27 mouse cellular contexts compared by ENCODE assay signal in genomic region chr9:93846411-93846810, GRCm38 (mm10).
DNase-seq lines count a peak whose midpoint lies in the region; ATAC-seq and TF ChIP-seq lines count a peak whose summit lies in the region.
"Had no signal": no experiment of that assay in that cellular context is flagged by ENCODE, and none has a peak within 500 bp of the region (broad histone marks: within the 10 kb centered on the region; RNA-seq: fewer than 3 reads in every experiment).

No protein-coding gene starts in this region.

- no peaks in the 10 kb centered on the region for H3K9me3 ChIP-seq in forebrain, embryonic 14.5 days (replicated peaks; ENCODE audit: control insufficient read depth, low read length)
- no peaks in the 10 kb centered on the region for H3K9me3 ChIP-seq in forebrain, embryonic 11.5 days (ENCODE audit: control insufficient read depth, low read length)
- H3K9me3 ChIP-seq in hindbrain, postnatal 0 days (ENCODE audit: low read length) = no peaks in the 10 kb centered on the region
- no peaks in the 10 kb centered on the region for H3K9me3 ChIP-seq in hindbrain, embryonic 13.5 days
- H3K9me3 ChIP-seq in midbrain, embryonic 16.5 days (replicated peaks; ENCODE audit: control insufficient read depth, low read length, poor library complexity, severe bottlenecking) = no peaks in the 10 kb centered on the region
- H3K9me3 ChIP-seq in midbrain, embryonic 10.5 days (replicated peaks) = no peaks in the 10 kb centered on the region
- H3K9me3 ChIP-seq: embryonic facial prominence, embryonic 10.5 days; embryonic facial prominence, embryonic 13.5 days; heart, embryonic 10.5 days; heart, embryonic 13.5 days; hindbrain, embryonic 15.5 days; intestine, embryonic 15.5 days had no signal

- H3K4me2 ChIP-seq in forebrain, embryonic 14.5 days (ENCODE audit: low read length) = no peak overlapping the region
- H3K4me2 ChIP-seq in forebrain, embryonic 11.5 days (ENCODE audit: low read depth, low read length, severe bottlenecking) = no peak overlapping the region
- H3K4me2 ChIP-seq in hindbrain, postnatal 0 days (ENCODE audit: low read depth, low read length) = no peak overlapping the region
- no peak overlapping the region for H3K4me2 ChIP-seq in hindbrain, embryonic 13.5 days
- no peak overlapping the region for H3K4me2 ChIP-seq in midbrain, embryonic 16.5 days (ENCODE audit: low read length)
- H3K4me2 ChIP-seq: embryonic facial prominence, embryonic 13.5 days; heart, embryonic 13.5 days; hindbrain, embryonic 15.5 days; intestine, embryonic 15.5 days had no signal

- H3K9ac ChIP-seq in forebrain, embryonic 14.5 days (ENCODE audit: low read length) = no peak overlapping the region
- H3K9ac ChIP-seq in forebrain, embryonic 11.5 days (ENCODE audit: low read length) = no peak overlapping the region
- H3K9ac ChIP-seq in hindbrain, postnatal 0 days (replicated peaks; ENCODE audit: low read length) = no peak overlapping the region
- H3K9ac ChIP-seq in hindbrain, embryonic 13.5 days = no peak overlapping the region
- H3K9ac ChIP-seq in midbrain, embryonic 16.5 days (ENCODE audit: low read depth, low read length) = no peak overlapping the region
- H3K9ac ChIP-seq: embryonic facial prominence, embryonic 13.5 days; heart, embryonic 13.5 days; hindbrain, embryonic 15.5 days; intestine, embryonic 15.5 days had no signal

- ATAC-seq in forebrain, embryonic 14.5 days = no peak
- ATAC-seq in forebrain, embryonic 11.5 days (replicated peaks; ENCODE audit: low FRiP score) = no peak
- no peak for ATAC-seq in hindbrain, postnatal 0 days
- no peak for ATAC-seq in hindbrain, embryonic 13.5 days (ENCODE audit: low FRiP score)
- ATAC-seq in midbrain, embryonic 16.5 days = peak; percentile 67; the same call in 1 of the 2 replicates
- ATAC-seq: activated CD4-positive, CD25-positive, alpha-beta regulatory T cell, adult 4 months; intestine, embryonic 15.5 days had no signal

- H3K27ac ChIP-seq in forebrain, embryonic 14.5 days (ENCODE audit: low read depth, low read length) = no peak overlapping the region
- no peak overlapping the region for H3K27ac ChIP-seq in forebrain, embryonic 11.5 days (ENCODE audit: low read depth, low read length)
- H3K27ac ChIP-seq in hindbrain, postnatal 0 days = no peak overlapping the region
- no peak overlapping the region for H3K27ac ChIP-seq in hindbrain, embryonic 13.5 days
- H3K27ac ChIP-seq in midbrain, embryonic 16.5 days (ENCODE audit: low read length) = no peak overlapping the region
- H3K27ac ChIP-seq in midbrain, embryonic 10.5 days (replicated peaks) = no peak overlapping the region
- H3K27ac ChIP-seq: embryonic facial prominence, embryonic 10.5 days; embryonic facial prominence, embryonic 13.5 days; heart, adult 2 months; heart, embryonic 10.5 days; heart, embryonic 13.5 days; hindbrain, embryonic 15.5 days; intestine, embryonic 15.5 days had no signal

- no peaks in the 10 kb centered on the region for H3K36me3 ChIP-seq in forebrain, embryonic 14.5 days (ENCODE audit: control insufficient read depth, insufficient read depth, low read length)
- no peaks in the 10 kb centered on the region for H3K36me3 ChIP-seq in forebrain, embryonic 11.5 days (ENCODE audit: control insufficient read depth, insufficient read depth, low read length)
- no peaks in the 10 kb centered on the region for H3K36me3 ChIP-seq in hindbrain, postnatal 0 days (ENCODE audit: insufficient read depth, low read length)
- H3K36me3 ChIP-seq in hindbrain, embryonic 13.5 days = no peaks in the 10 kb centered on the region
- H3K36me3 ChIP-seq in midbrain, embryonic 16.5 days (ENCODE audit: control insufficient read depth, insufficient read depth, low read length) = no peaks in the 10 kb centered on the region
- no peaks in the 10 kb centered on the region for H3K36me3 ChIP-seq in midbrain, embryonic 10.5 days
- H3K36me3 ChIP-seq: embryonic facial prominence, embryonic 10.5 days; embryonic facial prominence, embryonic 13.5 days; heart, embryonic 10.5 days; heart, embryonic 13.5 days; hindbrain, embryonic 15.5 days; intestine, embryonic 15.5 days had no signal

- no peaks in the 10 kb centered on the region for H3K27me3 ChIP-seq in forebrain, embryonic 14.5 days (replicated peaks; ENCODE audit: control insufficient read depth, insufficient read depth, low read length)
- H3K27me3 ChIP-seq in forebrain, embryonic 11.5 days (ENCODE audit: control insufficient read depth, insufficient read depth, low read length) = no peaks in the 10 kb centered on the region
- H3K27me3 ChIP-seq in hindbrain, postnatal 0 days (ENCODE audit: insufficient read depth, low read length) = no peaks in the 10 kb centered on the region
- H3K27me3 ChIP-seq in hindbrain, embryonic 13.5 days = no peaks in the 10 kb centered on the region
- H3K27me3 ChIP-seq in midbrain, embryonic 16.5 days (ENCODE audit: control insufficient read depth, insufficient read depth, low read depth, low read length) = no peaks in the 10 kb centered on the region
- no peaks in the 10 kb centered on the region for H3K27me3 ChIP-seq in midbrain, embryonic 10.5 days (ENCODE audit: low read depth, poor library complexity, severe bottlenecking)
- H3K27me3 ChIP-seq: embryonic facial prominence, embryonic 13.5 days; heart, embryonic 13.5 days; hindbrain, embryonic 15.5 days; intestine, embryonic 15.5 days had no signal

- peak; percentile 7 for DNase-seq in forebrain, embryonic 14.5 days (ENCODE audit: low spot score)
- DNase-seq in forebrain, embryonic 11.5 days (ENCODE audit: low spot score) = no peak
- peak; percentile 3 for DNase-seq in hindbrain, postnatal 0 days (ENCODE audit: low spot score)
- DNase-seq in midbrain, embryonic 10.5 days (ENCODE audit: low spot score) = no peak
- no peak for DNase-seq in layer of hippocampus, adult 18-20 months (ENCODE audit: low spot score in 2 of 2)
- DNase-seq in gastrocnemius, postnatal 25 days = no peak
- DNase-seq: adrenal gland, adult 8-10 months; adrenal gland, postnatal 25 days; cerebellum, adult 11-12 months; cerebellum, adult 8-10 months; cerebellum, postnatal 10 days; cerebellum, postnatal 36 days; embryo, embryonic 11 days; gastrocnemius, postnatal 36 days; heart, adult 2 months; heart, postnatal 14 days; heart, postnatal 4 days had no signal

- TF ChIP-seq CTCF in hindbrain, postnatal 0 days (IDR thresholded peaks at IDR 0.05; ENCODE audit: low read depth) = no peak

- H3K4me1 ChIP-seq in forebrain, embryonic 14.5 days (ENCODE audit: control insufficient read depth, insufficient read depth, low read length) = no peaks in the 10 kb centered on the region
- no peaks in the 10 kb centered on the region for H3K4me1 ChIP-seq in forebrain, embryonic 11.5 days (replicated peaks; ENCODE audit: control insufficient read depth, insufficient read depth, low read length)
- no peaks in the 10 kb centered on the region for H3K4me1 ChIP-seq in hindbrain, postnatal 0 days (ENCODE audit: insufficient read depth, low read length)
- H3K4me1 ChIP-seq in hindbrain, embryonic 13.5 days (replicated peaks) = no peaks in the 10 kb centered on the region
- H3K4me1 ChIP-seq in midbrain, embryonic 16.5 days (ENCODE audit: control insufficient read depth, insufficient read depth, low read length) = no peaks in the 10 kb centered on the region
- no peaks in the 10 kb centered on the region for H3K4me1 ChIP-seq in midbrain, embryonic 10.5 days
- H3K4me1 ChIP-seq: embryonic facial prominence, embryonic 10.5 days; embryonic facial prominence, embryonic 13.5 days; heart, embryonic 10.5 days; heart, embryonic 13.5 days; hindbrain, embryonic 15.5 days; intestine, embryonic 15.5 days had no signal

- H3K4me3 ChIP-seq in forebrain, embryonic 14.5 days (ENCODE audit: low read depth, low read length) = no peak overlapping the region
- H3K4me3 ChIP-seq in forebrain, embryonic 11.5 days (ENCODE audit: low read depth, low read length) = no peak overlapping the region
- H3K4me3 ChIP-seq in hindbrain, postnatal 0 days (ENCODE audit: low read length) = no peak overlapping the region
- no peak overlapping the region for H3K4me3 ChIP-seq in hindbrain, embryonic 13.5 days
- H3K4me3 ChIP-seq in midbrain, embryonic 16.5 days (ENCODE audit: low read depth, low read length) = no peak overlapping the region
- H3K4me3 ChIP-seq in midbrain, embryonic 10.5 days = no peak overlapping the region
- H3K4me3 ChIP-seq: embryonic facial prominence, embryonic 10.5 days; embryonic facial prominence, embryonic 13.5 days; erythroblast, embryonic 14.5 days; heart, adult 2 months; heart, embryonic 10.5 days; heart, embryonic 13.5 days; hindbrain, embryonic 15.5 days; intestine, embryonic 15.5 days had no signal

Comparison
In these comparisons a context has a peak if more than half of its experiments do, and no peak if none do; other contexts are left out.
1. DNase-seq: peak in forebrain, embryonic 14.5 days (single experiment) and hindbrain, postnatal 0 days (single experiment); none in forebrain, embryonic 11.5 days (single experiment), midbrain, embryonic 10.5 days (single experiment), layer of hippocampus, adult 18-20 months (0 of 2) and gastrocnemius, postnatal 25 days (single experiment).